Mouse (Mus musculus) heart, adult 8-10 months (tissue): ENCODE results near the gene Cdk5rap3. TPM values are rescaled to one million over a fixed set of nuclear protein-coding genes. Genes with fewer than 3 reads are reported as not detected.

ENCODE experiments used
- DNase-seq: peaks from one replicate; pipeline ENCODE4 v3.0.0; 2022; ENCODE audit warnings: low spot score
- total RNA-seq, 4 experiments: library from RNA; stranded (reverse); gene quantifications; 2 replicates each; pipeline ENCODE4 v1.2.4; 2022

Cdk5rap3 gene
- total RNA-seq, 4 experiments from 2014 or later = 20.4 to 25.7 (median 22.7) TPM

DNA sequence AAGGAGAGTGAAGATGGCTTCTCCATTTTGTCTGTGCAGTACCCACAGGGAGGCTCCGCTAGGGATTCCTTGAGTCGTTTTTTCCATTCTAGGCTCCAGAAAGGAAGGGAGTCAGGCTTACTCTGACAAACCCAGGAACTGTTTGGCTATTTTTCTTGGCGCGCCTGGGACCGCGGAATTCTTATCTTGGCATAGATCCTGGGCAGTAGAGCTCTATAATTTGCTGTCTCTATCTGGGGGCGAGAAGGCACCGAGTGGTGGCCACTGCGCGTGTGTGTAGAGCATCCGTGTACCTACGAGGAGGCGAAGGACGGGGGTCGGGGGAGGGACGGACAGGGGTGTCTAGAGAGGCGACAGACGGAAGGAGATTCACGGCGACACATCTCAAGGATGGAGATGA lies 54.9 kb downstream of the Cdk5rap3 start:
- DNase-seq = peak; percentile 71

DNA sequence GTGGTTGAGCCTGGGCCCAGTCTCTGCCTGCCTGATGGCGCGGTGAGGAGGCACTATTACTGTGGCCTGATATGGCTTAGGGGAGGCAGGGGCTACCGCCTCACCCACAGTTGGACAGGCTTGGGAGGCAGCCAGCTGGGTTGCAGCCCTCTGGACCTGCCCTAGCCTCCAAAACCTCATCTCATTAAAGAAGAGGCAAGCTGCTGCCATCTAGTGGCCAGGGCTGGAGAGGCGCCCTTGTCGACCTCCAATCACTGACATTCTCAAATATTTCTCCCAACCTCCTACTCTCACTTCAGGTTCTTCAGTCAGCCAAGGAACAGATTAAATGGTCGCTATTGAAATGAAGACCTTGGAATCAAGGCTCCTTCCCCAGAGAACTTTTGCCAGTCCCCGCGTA lies 55.7 kb downstream of the Cdk5rap3 start:
- peak; percentile 85 for DNase-seq

DNA sequence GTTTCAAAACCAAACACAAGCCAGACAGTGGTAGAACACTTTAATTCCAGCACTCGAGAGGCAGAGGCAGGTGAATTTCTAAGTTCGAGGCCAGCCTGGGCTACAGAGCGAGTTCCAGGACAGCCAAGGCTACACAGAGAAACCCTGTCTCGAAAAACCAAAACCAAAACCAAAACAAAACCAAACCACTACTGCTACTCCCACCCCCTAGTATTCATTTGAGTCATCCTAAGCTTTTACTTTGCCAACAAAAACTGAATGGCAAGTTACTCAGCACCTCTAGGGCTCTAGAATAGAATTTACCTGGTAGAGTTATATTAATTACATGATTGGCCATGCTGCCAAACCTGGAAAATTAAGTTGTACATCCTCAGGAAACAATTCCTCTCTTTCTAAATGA lies 56.7 kb downstream of the Cdk5rap3 start:
- DNase-seq = no peak

DNA sequence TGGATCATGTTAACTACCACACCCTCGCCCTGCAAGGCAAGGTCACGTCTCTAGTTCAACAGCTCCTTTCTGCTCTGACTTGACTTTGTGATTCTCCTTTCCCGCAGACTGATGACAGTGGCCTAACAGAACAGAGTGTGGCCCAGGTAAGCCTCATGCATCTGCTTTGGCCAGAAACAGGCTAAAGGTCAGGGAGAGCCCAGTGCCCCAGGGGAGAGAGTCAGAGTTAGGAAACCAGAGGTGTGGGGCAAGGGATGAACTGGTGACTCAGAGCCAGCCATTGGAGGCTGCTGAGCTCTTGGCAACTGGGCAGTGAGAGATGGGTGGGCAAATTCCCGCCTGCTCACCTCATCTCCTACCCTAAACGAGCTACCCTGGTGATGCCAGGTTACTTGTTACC lies 58.9 kb downstream of the Cdk5rap3 start:
- DNase-seq = no peak

Other genes starting within 250 kb of the Cdk5rap3 start
- gene Snx11, start 138.9 kb downstream of the Cdk5rap3 start, total RNA-seq = 10 to 100 TPM; 11.6 to 14.5 (median 12.9) TPM
- 10 to 100 TPM; 30.9 to 33.4 (median 32.4) TPM for gene Cbx1, start 127.4 kb downstream of the Cdk5rap3 start, total RNA-seq
- 100 to 1,000 TPM; 462 to 530 (median 477) TPM for gene Nfe2l1, start 86.5 kb downstream of the Cdk5rap3 start, total RNA-seq
- gene Copz2, start 66.6 kb downstream of the Cdk5rap3 start, total RNA-seq = 10 to 100 TPM; 36.0 to 43.5 (median 41.1) TPM
- gene Prr15l, start 11.6 kb upstream of the Cdk5rap3 start, total RNA-seq = 1 to 10 TPM; 1.1 to 1.7 (median 1.5) TPM
- 10 to 100 TPM; 14.9 to 16.6 (median 16.1) TPM for gene Pnpo, start 27.5 kb upstream of the Cdk5rap3 start, total RNA-seq
- 10 to 100 TPM in 2 of 4 experiments, 1 to 10 TPM in 2; 7.8 to 13.7 (median 11.0) TPM for gene Sp2, start 66.5 kb upstream of the Cdk5rap3 start, total RNA-seq
- gene Sp6, start 96.9 kb upstream of the Cdk5rap3 start, total RNA-seq = under 1 TPM in 3 of 4 experiments, not detected in 1; 0.08 to 0.28 (median 0.23) TPM
- 10 to 100 TPM; 13.6 to 18.0 (median 15.4) TPM for gene Scrn2, start 113.4 kb upstream of the Cdk5rap3 start, total RNA-seq
- under 1 TPM in 2 of 4 experiments, not detected in 2; 0.26 to 0.33 TPM for gene Lrrc46, start 124.9 kb upstream of the Cdk5rap3 start, total RNA-seq
- gene Mrpl10, start 125.1 kb upstream of the Cdk5rap3 start, total RNA-seq = 100 to 1,000 TPM in 2 of 4 experiments, 10 to 100 TPM in 2; 80.1 to 101 (median 97.6) TPM
- gene Osbpl7, start 134.1 kb upstream of the Cdk5rap3 start, total RNA-seq = 1 to 10 TPM; 3.4 to 5.3 (median 3.9) TPM
- under 1 TPM in 1 of 4 experiments, not detected in 3; 0.16 TPM for gene Tbx21, start 198.8 kb upstream of the Cdk5rap3 start, total RNA-seq
- 10 to 100 TPM; 12.2 to 14.9 (median 13.9) TPM for gene Tbkbp1, start 235.0 kb upstream of the Cdk5rap3 start, total RNA-seq